Mouse (Mus musculus) lung, postnatal 0 days (tissue): ENCODE measurements around the gene Scfd2. TPM values are rescaled to one million over a fixed set of nuclear protein-coding genes. Genes with fewer than 3 reads are reported as not detected.

Experiments used
- ATAC-seq: fragments of 200-750 bp; cut with Nextera tagmentation; 2 replicates; pipeline ENCODE4 v1.8.0; 2017; ENCODE audit warnings: moderate library complexity
- DNase-seq: peaks from one replicate; pipeline ENCODE4 v3.0.0-alpha.2; 2016; ENCODE audit warnings: low spot score
- H3K27ac ChIP-seq: fragments of 300-500 bp; sonication (generic); 2 replicates; pipeline ENCODE4 v1.5.1; 2014; ENCODE audit warnings: antibody characterized with exemption, mild to moderate bottlenecking, low read length, mixed read lengths
- H3K27me3 ChIP-seq: fragments of 300-500 bp; sonication (generic); replicated peaks from 2 replicates; pipeline ENCODE4 v1.6.1; 2014; ENCODE audit warnings: low read length, mixed read lengths; ENCODE audit not compliant: insufficient read depth
- H3K36me3 ChIP-seq: fragments of 300-500 bp; sonication (generic); 2 replicates; pipeline ENCODE4 v1.6.1; 2014; ENCODE audit warnings: low read length, mixed read lengths; ENCODE audit not compliant: insufficient read depth
- H3K4me1 ChIP-seq: fragments of 300-500 bp; sonication (generic); 2 replicates; pipeline ENCODE4 v1.6.1; 2014; ENCODE audit warnings: antibody characterized with exemption, low read depth, low read length, mixed read lengths; ENCODE audit not compliant: insufficient read depth
- H3K4me2 ChIP-seq: fragments of 300-500 bp; sonication (generic); replicated peaks from 2 replicates; pipeline ENCODE4 v1.6.1; 2014; ENCODE audit warnings: low read depth, mild to moderate bottlenecking, low read length, moderate library complexity, mixed read lengths
- H3K4me3 ChIP-seq: fragments of 300-500 bp; sonication (generic); 2 replicates; pipeline ENCODE4 v1.5.1; 2014; ENCODE audit warnings: low read depth, low read length
- H3K9ac ChIP-seq: fragments of 300-500 bp; sonication (generic); replicated peaks from 2 replicates; pipeline ENCODE4 v1.6.1; 2014; ENCODE audit warnings: low read depth, mild to moderate bottlenecking
- H3K9me3 ChIP-seq: fragments of 300-500 bp; sonication (generic); 2 replicates; pipeline ENCODE4 v1.6.1; 2016; ENCODE audit warnings: low read length, mixed read lengths
- CTCF ChIP-seq: IDR thresholded peaks from 2 replicates; pipeline ENCODE4 v1.5.1; 2016; ENCODE audit warnings: antibody characterized with exemption, mild to moderate bottlenecking
- EP300 ChIP-seq: IDR thresholded peaks from 2 replicates; pipeline ENCODE4 v1.6.1; 2016; ENCODE audit warnings: antibody characterized with exemption, mild to moderate bottlenecking, control low read depth
- WGBS: fragments of 180-500 bp; shearing (Covaris S2); extraction: QIAGEN DNeasy Blood & Tissue Kit; methylation state at CpG from one replicate; pipeline ENCODE4 v1.1.7; 2014; 5-methylcytosine and 5-hydroxymethylcytosine counted together
- polyA plus RNA-seq: library from polyadenylated mRNA; unstranded; fragments of >200 nt; fragmentation: Nextera tagmentation; extraction: Ambion mirVana; gene quantifications from 2 replicates; pipeline ENCODE4 v1.2.1, GENCODE M21; 2015

Gene Scfd2
- polyA plus RNA-seq, 1 experiment from 2014 or later, result 11.4 TPM

- no peaks in the 10 kb centered on the region for H3K27me3 ChIP-seq
- WGBS, result 59% methylated on average over 3 of the region's 3 CpGs
- ATAC-seq (peak; percentile 39; the same call in 1 of the 2 replicates), DNase-seq (no peak)
- no peaks in the 10 kb centered on the region for H3K36me3 ChIP-seq
- TF ChIP-seq EP300 (no peak), CTCF (no peak)
- no peak overlapping the region for H3K4me3 ChIP-seq
- H3K9ac ChIP-seq, result no peak overlapping the region
- H3K4me2 ChIP-seq, result no peak overlapping the region
- no peaks in the 10 kb centered on the region for H3K9me3 ChIP-seq
- H3K27ac ChIP-seq, result no peak overlapping the region
- no peaks in the 10 kb centered on the region for H3K4me1 ChIP-seq
Measured at GRCm38 (mm10) chr5:74273313-74273712, 258.2 kb downstream of the Scfd2 start.

DNA sequence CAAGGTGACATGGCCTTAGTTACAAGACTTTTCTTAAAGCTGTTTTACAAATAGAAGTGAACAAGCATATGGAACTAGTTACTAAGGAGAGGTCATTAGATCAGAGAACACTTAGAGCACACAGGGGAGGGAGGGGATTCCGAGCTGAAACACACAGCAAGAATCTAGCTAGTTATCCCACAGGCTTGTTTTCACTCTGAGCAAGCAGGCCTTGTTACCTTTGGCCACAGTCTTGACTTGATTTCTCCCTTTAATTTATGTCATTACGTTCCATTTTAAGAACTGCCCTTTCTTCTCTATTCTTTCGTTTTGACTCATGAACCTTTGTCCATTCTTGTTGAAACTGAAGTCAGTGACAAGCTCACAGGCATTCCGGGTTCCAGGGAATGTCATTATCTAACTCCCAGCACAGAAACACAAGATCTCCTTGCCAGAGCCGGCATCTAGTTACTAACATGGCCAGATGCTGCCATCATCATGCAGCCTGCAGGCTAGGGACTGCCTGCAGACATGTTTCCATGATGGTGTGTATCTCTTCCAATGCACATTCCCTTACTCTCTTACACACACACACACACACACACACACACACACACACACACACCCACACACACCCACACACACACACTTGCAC is 263.7 kb downstream of the Scfd2 start:
- H3K27me3 ChIP-seq, result no peaks in the 10 kb centered on the region
- no peak for ATAC-seq
- H3K4me2 ChIP-seq, result no peak overlapping the region
- WGBS, result 73% methylated on average over 5 of the region's 5 CpGs
- no peaks in the 10 kb centered on the region for H3K9me3 ChIP-seq
- H3K9ac ChIP-seq, result no peak overlapping the region
- DNase-seq, result no peak
- TF ChIP-seq CTCF (no peak), EP300 (no peak)
- H3K36me3 ChIP-seq, result no peaks in the 10 kb centered on the region
- no peak overlapping the region for H3K27ac ChIP-seq
- H3K4me1 ChIP-seq, result 0 out of 2 replicates have a peak, but pooled peaks cover 5% of the 10 kb centered on the region
- no peak overlapping the region for H3K4me3 ChIP-seq

DNA sequence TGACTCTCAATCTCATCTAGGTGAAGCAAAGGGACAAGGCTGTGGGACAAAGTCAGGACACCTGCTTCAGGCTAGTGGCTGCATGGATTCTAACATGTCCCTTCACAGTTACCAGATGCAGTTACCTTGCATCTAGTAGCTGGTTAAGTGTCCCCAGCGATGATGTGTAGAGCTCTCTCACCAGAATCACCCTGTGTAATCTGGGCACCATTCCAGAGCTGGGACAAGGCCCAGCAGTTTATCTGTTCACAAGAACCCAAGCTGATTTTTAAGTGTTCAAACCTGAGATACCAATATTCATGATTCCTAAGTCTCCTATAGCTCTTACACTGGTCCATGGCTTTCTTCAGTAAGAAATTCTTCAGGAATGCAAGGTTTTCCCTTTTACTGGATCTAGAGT is 264.4 kb downstream of the Scfd2 start:
- H3K9ac ChIP-seq, result no peak overlapping the region
- H3K9me3 ChIP-seq, result no peaks in the 10 kb centered on the region
- WGBS, result 48% methylated on average over 1 of the region's 1 CpGs
- no peak for TF ChIP-seq EP300
- TF ChIP-seq CTCF, result no peak
- ATAC-seq (no peak), DNase-seq (no peak)
- no peaks in the 10 kb centered on the region for H3K36me3 ChIP-seq
- no peak overlapping the region for H3K4me2 ChIP-seq
- H3K27me3 ChIP-seq, result no peaks in the 10 kb centered on the region
- H3K4me3 ChIP-seq, result no peak overlapping the region
- 0 out of 2 replicates have a peak, but pooled peaks cover 5% of the 10 kb centered on the region for H3K4me1 ChIP-seq
- no peak overlapping the region for H3K27ac ChIP-seq

GRCm38 (mm10) chr5:74266476-74266819 is 265.1 kb downstream of the Scfd2 start:
- H3K4me1 ChIP-seq, result 0 out of 2 replicates have a peak, but pooled peaks cover 5% of the 10 kb centered on the region
- DNase-seq (no peak), ATAC-seq (no peak)
- H3K4me3 ChIP-seq, result no peak overlapping the region
- TF ChIP-seq EP300, result no peak
- no peak for TF ChIP-seq CTCF
- no peaks in the 10 kb centered on the region for H3K36me3 ChIP-seq
- H3K9ac ChIP-seq, result no peak overlapping the region
- no peaks in the 10 kb centered on the region for H3K27me3 ChIP-seq
- H3K9me3 ChIP-seq, result no peaks in the 10 kb centered on the region
- no peak overlapping the region for H3K27ac ChIP-seq
- H3K4me2 ChIP-seq, result no peak overlapping the region
- WGBS, result 43% methylated on average over 5 of the region's 5 CpGs

- no peak for TF ChIP-seq CTCF
- TF ChIP-seq EP300, result no peak
- Histone ChIP-seq H3K9me3 (no peaks in the 10 kb centered on the region), H3K4me3 (no peak overlapping the region), H3K4me1 (peaks cover 7% of the 10 kb centered on the region; the same call in 1 of the 2 replicates), H3K27ac (no peak overlapping the region), H3K4me2 (no peak overlapping the region), H3K36me3 (no peaks in the 10 kb centered on the region), H3K27me3 (no peaks in the 10 kb centered on the region), H3K9ac (no peak overlapping the region)
- 53% methylated on average over 13 of the region's 13 CpGs for WGBS
- DNase-seq (no peak), ATAC-seq (0 out of 2 replicates have a peak, but pooled peaks have one; percentile 6)
Measured at GRCm38 (mm10) chr5:74265601-74266475, 265.7 kb downstream of the Scfd2 start.

DNA sequence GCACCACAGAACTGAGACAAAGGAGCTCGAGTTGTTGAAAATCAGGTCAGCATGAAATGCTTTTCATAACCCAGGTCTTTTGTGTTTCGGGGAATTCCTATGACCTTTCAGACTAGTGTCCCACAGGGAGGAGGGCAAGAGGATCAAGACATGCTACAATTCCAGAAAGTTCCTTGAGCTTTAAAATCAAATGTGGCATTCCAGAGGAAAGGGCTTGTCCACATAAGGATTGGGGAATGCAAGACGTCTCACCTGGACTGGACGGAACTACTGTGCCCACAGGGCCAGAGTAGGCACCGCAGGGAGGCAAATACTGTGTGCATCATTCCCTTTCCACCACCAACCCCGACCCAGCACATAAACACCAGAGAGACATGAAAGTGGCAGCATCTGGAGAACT is 266.4 kb downstream of the Scfd2 start:
- DNase-seq, result no peak
- 52% methylated on average over 6 of the region's 6 CpGs for WGBS
- peak; percentile 29; the same call in 1 of the 2 replicates for ATAC-seq
- Histone ChIP-seq H3K9ac (no peak overlapping the region), H3K4me3 (no peak overlapping the region), H3K4me2 (no peak overlapping the region), H3K36me3 (no peaks in the 10 kb centered on the region), H3K4me1 (peaks cover 14% of the 10 kb centered on the region; the same call in 1 of the 2 replicates), H3K27me3 (no peaks in the 10 kb centered on the region), H3K27ac (no peak overlapping the region), H3K9me3 (no peaks in the 10 kb centered on the region)
- TF ChIP-seq CTCF (no peak), EP300 (no peak)
